Mouse (Mus musculus) gastrocnemius, postnatal 25 days (tissue): ENCODE measurements around the gene Gtf2h5. TPM values are rescaled to one million over a fixed set of nuclear protein-coding genes. Genes with fewer than 3 reads are reported as not detected.

Source experiments
- DNase-seq: peaks from one replicate; pipeline ENCODE4 v3.0.0; 2022
- long read RNA-seq, 2 experiments: library from polyadenylated mRNA; stranded (forward); transcript quantifications; one replicate each; pipeline ENCODE4 v2.0.0; 2021
- total RNA-seq, 2 experiments: library from RNA; stranded (reverse); gene quantifications; 1 replicate in 1 of 2; 2 replicates in 1 of 2; pipeline ENCODE4 v1.2.3; 2021

The Gtf2h5 gene
- 10 to 100 TPM; 45.1 to 49.0 TPM for total RNA-seq
- long read RNA-seq, experiment 1, transcript Gtf2h5-201 (3 exons, 2,245 nt) = major isoform, 179 of 195 reads
- long read RNA-seq, experiment 1, partial matches to known transcripts = 0 of 195 reads
- long read RNA-seq, experiment 1, other reads (novel, unspliced or antisense) = 16 of 195 reads
- long read RNA-seq, experiment 2, transcript Gtf2h5-201 (3 exons, 2,245 nt) = major isoform, 150 of 165 reads
- long read RNA-seq, experiment 2, partial matches to known transcripts = 14 of 165 reads
- long read RNA-seq, experiment 2, other reads (novel, unspliced or antisense) = 0 of 165 reads

DNA sequence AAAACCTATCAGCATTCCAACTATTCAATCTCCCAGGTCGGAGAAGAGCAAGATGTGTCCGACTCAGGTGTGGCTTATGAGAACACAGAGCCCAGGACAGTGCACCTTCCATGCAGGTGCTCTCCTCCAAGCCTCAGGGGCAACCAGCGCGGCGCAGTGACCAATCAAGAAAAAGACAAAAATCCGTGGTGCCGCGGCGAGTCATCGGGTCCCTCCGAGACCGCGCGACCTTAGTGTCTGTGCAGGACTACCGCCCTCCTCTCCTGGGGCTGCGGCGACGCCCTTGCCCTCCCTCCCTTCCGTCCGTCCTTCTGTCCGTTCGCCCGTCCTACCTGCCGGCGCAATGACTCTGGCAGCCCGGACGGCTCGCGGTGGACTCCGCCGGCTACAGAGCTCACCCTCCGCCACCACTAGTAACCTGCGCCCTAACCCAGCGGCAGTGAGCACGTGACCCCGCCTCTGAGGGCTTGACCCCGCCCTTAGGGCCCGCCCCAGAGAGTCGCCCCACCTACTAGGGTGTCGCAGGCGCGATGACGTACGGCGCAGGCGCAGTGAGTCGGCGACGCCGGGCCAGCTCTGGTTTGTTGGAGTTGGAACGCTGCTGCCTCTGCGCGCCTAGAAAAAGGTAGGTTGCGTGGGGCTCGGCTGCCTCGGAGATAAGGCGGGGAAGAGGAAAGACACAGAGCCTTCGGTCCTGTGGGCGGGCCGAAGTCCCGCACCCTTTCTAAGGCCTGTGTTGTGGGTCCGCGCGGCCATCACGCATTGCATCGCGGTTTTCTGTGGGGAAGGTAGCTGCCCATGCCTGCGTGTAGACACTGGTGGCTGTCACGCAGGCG, at the start of gene Gtf2h5, which contains the start of gene Serac1:
Gene Gtf2h5 (plus strand): TSS at position 500 of the 836 bp plus-strand sequence.
Gene Serac1 (minus strand): TSS at position 455 of the 836 bp plus-strand sequence.
- DNase-seq = peak; percentile 96

DNA sequence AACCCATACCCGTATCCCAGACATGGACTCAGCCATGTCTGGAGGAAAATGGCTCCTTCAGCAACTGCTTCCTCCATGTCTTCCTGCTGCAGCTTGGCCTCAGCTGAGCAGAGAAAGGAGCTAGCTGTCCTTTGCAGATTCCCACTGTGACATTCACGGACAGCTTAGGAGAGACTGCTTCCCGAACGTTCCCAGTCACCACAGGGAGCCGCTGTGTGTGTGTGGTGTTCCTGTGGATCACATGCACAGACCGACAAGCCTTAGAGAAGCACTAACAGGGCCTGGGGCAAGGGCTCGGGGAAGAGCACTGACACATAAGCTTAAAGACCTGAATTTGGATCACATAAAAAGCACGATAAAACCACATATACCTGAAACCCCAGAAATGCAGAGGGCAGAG, 43.9 kb upstream of the Gtf2h5 start:
- DNase-seq = no peak

DNA sequence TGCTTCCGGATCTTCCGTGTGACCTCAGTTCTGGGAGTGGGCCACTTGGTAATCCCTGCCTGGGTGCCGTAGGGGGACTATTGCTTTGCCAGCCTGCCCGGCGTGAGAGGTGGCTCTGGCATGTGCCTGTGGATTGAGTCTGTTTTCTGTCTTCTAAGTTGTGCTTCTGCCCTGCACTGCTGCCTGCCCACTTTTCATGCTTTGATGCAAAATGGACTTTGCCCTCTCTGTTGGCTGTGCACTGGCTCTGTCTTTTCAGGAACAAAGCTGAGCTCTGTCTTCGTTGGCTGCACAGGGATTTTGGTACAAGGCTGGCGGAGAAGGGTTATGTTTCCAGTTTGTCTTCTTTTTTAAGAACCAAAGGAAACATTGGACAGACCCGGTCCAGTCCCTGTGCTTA, 43.1 kb upstream of the Gtf2h5 start:
- DNase-seq = no peak

GRCm38 (mm10) chr17:6036872-6037271, 42.7 kb upstream of the Gtf2h5 start:
- no peak for DNase-seq

- DNase-seq = no peak
Measured at GRCm38 (mm10) chr17:6037507-6037906, 42.1 kb upstream of the Gtf2h5 start.

GRCm38 (mm10) chr17:6052801-6053200, 26.8 kb upstream of the Gtf2h5 start:
- no peak for DNase-seq

- DNase-seq = no peak
Measured at GRCm38 (mm10) chr17:6054934-6055355, 24.6 kb upstream of the Gtf2h5 start.

GRCm38 (mm10) chr17:6062793-6063192, 16.8 kb upstream of the Gtf2h5 start:
- peak; percentile 26 for DNase-seq

GRCm38 (mm10) chr17:6063532-6063931, 16.1 kb upstream of the Gtf2h5 start:
- no peak for DNase-seq

DNA sequence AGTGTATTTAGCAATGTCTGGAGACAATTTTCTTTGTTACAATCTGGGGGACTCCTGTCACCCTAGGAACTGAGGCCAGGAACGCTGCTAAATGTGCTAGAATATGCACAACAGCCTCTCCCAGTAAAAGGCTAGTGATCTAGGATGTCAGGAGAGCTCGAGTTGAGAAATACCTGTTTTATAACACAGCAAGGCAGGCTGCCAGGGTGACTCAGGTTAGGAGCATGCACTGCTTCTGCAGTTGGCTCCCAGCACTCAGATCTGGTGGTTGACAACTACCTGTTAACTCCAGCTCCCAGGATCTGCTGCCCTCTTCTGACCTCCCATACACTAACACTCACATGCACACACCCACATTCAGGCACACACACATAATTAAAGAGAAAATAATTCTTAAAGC, 13.6 kb upstream of the Gtf2h5 start:
- no peak for DNase-seq

- DNase-seq = no peak
Measured at GRCm38 (mm10) chr17:6067613-6068012, 12.0 kb upstream of the Gtf2h5 start.

DNA sequence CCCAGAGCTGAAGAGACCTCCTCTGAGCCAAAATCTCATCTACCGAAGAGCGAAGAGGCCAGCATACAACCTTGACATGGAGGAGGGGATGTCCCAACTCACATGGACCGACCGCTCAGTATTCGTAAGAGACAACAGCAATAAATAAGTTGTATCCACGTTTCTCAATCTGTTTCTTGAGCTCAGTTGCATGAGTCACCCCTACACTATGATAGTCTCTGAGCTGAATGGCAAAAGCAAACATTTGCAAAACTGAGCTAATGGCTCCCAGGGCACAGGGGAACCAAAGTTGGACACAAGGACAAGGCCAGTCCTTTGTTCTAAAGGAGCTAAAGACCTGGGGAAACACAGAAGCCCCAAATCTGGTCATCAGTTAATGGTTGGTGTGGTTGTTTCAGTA, 9.7 kb upstream of the Gtf2h5 start:
- no peak for DNase-seq

- DNase-seq = no peak
Measured at GRCm38 (mm10) chr17:6073405-6073804, 6.2 kb upstream of the Gtf2h5 start.

GRCm38 (mm10) chr17:6083323-6083890, 3.8 kb downstream of the Gtf2h5 start:
- DNase-seq = no peak

GRCm38 (mm10) chr17:6091604-6092003, 12.0 kb downstream of the Gtf2h5 start:
- DNase-seq = no peak

GRCm38 (mm10) chr17:6095579-6095978, 16.0 kb downstream of the Gtf2h5 start:
- no peak for DNase-seq

GRCm38 (mm10) chr17:6097884-6098283, 18.3 kb downstream of the Gtf2h5 start:
- no peak for DNase-seq

DNA sequence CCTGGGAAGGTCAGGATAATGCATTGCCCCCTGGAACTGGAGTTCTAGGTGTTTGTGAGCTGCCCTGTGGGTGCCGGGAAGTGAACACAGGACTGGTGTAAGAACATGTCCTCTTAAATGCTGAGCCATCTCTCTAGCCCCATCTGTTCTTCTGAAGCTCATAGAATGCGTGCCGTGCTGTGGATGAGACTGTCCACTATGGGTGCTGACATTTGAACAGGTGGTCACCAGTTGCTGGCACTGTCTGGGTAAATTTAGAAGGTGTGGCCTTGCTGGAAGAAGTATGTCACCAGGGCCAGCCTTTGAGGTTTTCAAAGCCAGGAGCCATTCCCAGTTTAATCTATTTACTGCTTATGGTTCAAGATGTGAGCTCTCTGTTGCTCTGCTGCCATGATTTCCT, 22.7 kb downstream of the Gtf2h5 start:
- DNase-seq = no peak

DNA sequence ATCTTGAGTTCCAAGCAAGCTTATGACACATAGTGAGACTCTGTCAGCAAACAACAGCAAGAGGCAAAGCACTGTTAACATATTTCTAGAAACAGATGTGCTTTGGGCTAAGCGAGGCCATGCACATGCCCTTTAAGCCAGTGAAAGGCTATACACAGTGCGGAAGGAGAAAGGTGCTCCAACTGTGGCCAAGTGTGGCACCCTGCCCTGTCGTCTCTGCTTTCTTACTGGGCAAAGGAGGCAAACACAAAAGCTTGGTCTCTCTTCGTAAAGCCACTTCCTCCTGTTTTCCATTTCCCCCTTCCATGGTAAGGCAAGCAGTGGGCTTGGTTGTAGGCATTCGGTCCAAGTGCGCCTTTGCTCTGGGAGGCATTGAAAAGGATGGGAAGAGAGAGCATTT, 24.0 kb downstream of the Gtf2h5 start:
- DNase-seq = no peak

GRCm38 (mm10) chr17:6106361-6107014, 26.9 kb downstream of the Gtf2h5 start, which contains the start of gene Tulp4:
Gene Tulp4 (plus strand): TSS chr17:6106437.
- DNase-seq = peak; percentile 89

GRCm38 (mm10) chr17:6107015-6107601, 27.5 kb downstream of the Gtf2h5 start:
- DNase-seq = peak; percentile 49

GRCm38 (mm10) chr17:6108175-6108574, 28.6 kb downstream of the Gtf2h5 start:
- DNase-seq = no peak
